Mouse (Mus musculus) induced T-regulatory cell, adult 2 months (primary cell): ENCODE measurements around the gene Brat1.

Source experiments
- DNase-seq: peaks from one replicate; pipeline ENCODE4 v3.0.0-alpha.2; 2012; ENCODE audit warnings: low read depth

Gene Brat1

DNA sequence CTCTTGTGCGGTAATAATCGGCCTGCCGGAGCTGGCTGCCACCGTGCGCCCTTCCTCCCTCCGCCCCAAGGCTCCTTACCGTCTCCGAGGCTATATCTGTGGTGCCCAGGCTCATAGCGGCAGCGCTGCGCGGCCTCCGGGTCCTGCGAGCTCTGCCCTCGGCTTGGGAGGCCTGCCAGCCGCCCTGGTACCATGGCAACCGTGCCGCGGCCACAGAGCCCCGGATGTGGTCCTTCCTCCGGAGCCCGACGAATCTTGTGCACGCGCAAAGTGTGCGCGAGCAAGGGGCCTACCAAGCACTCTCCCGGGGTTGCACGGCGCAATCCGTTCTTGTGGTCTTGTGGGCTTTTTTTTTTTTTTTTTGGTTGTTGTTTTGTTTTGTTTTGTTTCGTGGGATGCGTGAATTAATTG lies 2.7 kb upstream of the Brat1 start, which contains the start of gene Iqce:
Iqce (minus strand) TSS at position 276 of the 411 bp plus-strand sequence.
- peak; percentile 95 for DNase-seq

DNA sequence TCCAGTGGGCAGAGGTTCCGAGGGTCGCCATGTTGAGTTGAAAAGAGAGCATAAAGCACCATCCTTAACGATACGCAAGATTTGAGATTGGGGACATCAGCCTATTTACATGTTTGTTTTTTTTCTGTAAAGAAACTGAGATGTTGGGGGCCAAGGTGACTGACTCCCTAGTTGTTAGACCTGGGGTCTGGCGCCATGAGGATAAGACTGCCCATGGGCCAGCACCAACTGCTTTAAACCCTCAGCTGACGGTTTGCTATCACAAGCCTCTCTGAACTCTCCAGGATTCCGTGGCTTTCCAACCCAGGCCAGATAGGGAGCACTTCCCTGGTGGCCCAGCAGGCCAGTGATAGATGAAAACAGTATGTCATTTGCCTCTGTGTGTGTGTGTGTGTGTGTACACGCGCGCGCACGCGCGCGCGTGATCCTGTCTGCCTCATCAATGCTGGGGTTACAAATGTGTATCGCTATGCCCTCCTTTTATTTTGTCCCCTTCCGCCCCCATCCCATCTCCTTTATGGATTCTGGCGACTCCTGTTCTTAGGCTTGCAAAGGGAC lies 2.1 kb upstream of the Brat1 start:
- DNase-seq = no peak

DNA sequence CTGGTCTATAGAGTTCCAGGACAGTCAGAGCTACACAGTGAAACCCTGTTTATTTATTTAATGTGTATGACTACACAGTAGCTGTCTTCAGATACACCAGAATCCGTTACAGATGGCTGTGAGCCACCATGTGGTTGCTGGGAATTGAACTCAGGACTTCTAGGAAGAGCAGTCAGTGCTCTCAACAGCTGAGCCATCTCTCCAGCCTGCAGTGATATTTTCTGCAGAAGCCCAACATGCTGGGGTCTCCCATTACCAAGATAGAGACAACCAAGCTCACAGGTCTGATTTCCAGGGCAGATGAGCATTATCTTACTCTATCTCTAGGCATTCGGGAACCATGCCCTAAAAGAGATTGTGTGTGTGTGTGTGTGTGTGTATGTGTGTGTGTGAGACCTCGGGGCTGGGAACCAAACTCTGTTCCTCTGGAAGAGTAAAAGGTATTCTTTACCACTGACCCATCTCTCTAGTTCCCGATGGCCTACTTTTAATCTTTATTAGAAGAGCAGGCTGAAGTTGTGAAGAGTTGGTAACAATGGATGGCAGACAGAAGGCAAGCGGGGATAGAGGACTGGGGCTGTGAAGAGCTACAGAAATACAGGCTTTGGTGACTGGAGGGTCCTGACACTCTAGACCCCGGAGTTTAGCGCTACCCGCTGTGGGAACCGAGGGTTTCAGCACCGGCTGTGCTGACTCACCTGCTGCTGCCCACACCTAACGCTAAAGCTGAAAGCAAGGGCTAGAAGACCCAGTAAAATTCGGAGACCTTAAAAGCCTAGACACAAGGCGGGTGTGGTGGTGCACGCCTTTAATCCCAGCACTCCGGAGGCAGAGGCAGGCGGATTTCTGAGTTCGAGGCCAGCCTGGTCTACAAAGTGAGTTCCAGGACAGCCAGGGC lies 1.1 kb upstream of the Brat1 start:
- peak; percentile 70 for DNase-seq

DNA sequence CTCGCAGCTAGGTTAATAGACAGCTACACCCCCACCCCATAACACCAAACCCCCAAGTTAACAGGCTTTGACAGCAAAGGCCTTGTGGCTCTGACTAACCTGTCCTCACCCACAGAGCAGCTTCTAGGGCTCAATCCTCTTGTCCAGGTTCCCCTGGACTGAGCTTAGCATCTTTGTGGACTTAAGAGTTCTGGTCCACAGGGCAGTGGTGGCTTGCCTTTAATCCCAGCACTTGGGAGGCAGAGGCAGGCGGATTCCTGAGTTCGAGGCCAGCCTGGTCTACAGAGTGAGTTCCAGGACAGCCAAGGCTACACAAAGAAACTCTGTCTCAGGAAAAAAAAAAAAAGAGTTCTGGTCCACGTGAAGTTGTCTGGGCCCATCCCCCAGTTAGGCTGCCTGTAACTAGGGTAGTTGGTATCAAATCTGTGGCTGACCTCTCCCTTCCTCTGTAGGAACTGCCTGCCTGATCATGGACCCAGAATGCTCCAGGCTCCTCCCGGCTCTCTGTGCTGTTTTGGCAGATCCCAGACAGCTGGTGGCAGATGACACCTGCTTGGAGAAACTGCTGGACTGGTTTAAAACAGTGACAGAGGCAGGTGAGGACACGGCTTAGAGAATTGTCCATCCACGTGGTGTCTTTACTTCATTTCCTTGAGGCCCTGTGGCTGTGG lies 825 bp downstream of the Brat1 start:
- DNase-seq = peak; percentile 29

DNA sequence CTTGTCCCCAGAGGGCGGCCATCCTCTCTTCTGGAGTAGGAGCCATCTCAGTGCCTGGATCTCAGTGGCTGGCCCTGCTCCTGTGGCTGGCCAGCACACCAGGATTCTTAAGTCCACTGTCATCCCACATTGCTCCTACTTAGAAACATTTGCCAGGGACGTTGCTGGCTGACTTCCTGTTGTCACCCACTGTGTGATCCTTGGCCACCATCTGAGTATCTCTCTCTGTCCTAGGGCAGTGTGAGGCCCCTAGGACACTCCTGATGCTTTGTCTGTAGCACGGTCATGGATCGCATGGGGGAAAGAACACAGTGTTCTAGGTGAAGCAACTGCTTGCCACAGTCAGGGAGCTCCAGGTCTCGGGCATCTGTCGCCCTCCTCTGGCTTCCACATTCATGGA lies 5.5 kb downstream of the Brat1 start:
- DNase-seq = no peak

DNA sequence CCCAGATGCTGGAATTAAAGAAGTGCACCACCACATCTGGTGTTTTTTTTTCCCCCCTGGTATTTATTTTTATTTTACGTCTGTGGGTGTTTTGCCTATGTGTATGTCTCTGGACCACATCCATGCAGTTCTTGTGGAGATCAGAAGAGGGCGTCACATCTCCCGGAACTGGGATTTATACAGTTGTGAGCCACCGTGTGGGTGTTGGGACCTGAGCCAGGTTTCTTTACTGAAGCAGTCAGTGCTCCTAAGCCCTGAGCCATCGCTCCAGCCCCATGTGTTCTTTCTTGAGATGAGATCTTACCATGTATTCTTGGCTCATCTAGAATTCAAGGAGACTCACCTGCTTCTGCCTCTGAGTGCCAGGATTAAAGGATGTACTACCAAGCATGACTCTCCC lies 6.2 kb downstream of the Brat1 start:
- DNase-seq = no peak

DNA sequence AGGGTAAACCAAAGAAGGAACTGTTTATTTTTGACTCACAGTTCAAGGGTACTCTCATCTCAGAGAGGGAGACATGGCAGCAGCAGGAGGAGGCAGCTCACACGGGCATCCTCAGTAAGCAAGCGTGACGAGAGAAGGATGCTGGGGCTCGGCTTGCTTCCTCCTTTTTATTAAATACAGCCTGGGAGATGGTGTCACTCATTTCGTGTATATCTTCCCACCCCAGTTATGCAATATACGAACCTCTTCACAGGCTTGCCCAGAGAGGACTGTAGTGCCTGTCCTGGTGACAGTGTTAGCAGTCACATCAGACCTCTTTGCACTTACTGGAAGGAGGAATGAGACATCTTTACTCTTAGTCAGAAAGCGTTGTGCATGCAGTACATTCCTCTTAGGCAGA lies 16.0 kb downstream of the Brat1 start:
- DNase-seq = no peak

DNA sequence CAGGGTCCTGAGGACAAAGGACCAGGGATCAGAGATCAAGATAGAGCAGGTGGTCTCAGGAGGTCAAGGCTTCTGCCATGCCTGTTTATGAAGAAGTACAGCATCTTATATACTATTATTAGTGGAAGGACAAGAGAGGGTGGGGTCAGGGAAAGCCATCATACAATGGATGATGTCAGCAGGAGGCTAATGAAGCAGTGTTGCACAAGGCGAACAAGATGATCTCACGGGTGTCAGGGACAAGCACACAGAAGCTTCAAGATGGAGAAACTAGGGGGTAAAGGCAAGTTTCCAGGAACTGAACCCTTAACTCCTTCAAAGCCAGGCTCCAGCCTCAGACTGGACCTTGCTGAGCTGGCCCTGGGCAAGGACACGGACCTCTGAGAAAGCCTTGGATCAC lies 17.3 kb downstream of the Brat1 start:
- no peak for DNase-seq

DNA sequence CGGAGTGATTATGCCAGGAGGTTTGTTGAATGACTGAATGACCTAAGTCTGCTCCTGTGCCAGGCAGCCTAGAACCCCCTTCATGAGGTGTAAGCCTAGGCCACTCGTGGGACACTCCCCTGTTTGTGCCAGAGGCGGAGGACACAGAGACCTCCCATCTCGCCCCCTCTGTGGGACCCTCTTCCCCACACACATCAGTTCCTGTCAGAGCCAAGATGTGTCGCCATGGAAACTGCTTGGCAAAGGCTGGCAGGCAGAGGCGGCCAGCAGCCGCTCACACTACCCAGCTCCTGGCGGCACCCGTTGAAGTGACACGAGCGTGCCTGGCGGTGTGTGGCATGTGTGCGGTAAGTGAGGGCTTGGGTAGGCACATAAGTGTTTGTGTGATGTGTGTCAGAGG lies 19.0 kb downstream of the Brat1 start, which contains the start of gene Amz1:
Amz1 (plus strand) TSS at position 306 of the 400 bp plus-strand sequence.
- no peak for DNase-seq

DNA sequence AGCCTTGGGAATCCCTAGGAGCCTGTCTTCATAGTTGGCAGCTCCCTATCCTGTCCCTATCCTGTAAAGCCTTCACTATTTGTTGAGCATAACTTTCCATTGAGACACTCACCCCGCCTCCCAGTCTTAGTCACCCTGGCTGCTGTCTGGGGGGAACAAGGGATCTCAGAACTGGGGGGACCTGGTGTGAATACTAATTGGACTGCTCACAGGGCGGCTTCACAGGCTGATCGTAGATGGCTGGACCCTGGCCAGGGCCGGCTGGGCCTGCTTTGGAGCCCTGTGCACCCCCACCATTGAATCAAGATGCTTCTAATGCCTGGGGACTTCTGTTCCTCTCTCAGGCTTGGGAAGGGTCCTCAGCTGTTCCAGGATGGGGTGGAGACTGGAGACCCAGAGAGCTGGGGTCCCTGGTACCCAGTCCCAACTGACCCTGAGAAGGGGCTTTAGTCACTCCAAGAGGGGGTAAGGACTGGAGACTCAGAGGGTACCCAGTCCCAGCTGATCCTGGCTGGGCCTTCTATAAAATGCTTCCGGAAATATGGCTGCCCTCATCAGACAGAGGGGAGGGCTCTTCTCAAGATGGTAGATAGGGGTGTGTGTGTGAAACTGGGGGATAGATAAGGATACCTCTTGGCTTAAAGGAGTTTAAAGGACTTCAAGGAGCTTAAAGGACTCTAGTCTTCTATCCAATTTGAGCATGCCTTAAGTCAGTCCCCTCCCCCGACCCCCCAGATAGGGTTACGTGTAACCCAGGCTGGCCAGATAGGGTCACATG lies 21.4 kb downstream of the Brat1 start:
- no peak for DNase-seq

DNA sequence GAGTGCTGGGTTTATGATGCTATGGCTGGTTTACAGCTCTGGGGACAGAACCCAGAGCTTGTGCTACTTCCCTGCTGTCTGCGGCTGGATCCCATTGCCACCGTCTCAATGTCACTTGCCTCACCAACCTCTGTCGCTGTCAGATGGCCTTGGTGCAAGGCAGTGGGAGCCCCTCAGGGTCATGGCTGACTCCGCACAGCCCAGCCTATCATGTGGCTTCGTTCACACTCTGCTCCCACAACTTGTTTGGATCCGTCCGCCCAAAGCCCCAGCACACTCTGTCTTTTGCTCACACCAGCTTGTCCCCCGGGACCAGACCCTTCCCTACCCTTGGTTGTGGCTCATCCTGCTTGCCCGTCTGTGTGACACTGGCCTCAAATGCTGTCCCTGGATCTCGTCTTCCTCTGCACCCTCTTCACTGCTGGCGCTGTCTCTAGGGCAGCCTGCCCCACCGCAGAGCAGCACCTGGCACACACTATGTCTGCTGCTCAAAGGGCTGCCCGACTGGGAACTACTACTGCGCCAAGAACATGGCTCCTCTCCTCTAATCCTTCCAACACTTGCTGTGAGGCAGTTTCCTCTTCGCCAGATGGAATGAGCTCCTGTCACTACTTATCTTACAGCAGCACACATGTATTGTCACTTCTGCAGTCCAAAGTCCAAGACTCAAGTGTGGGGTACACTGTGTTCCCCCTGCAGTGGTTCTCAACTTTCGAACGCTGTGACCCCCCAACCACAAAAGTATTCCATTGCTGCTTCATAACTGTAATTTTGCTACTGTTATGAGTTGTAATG lies 22.3 kb downstream of the Brat1 start:
- DNase-seq = no peak

DNA sequence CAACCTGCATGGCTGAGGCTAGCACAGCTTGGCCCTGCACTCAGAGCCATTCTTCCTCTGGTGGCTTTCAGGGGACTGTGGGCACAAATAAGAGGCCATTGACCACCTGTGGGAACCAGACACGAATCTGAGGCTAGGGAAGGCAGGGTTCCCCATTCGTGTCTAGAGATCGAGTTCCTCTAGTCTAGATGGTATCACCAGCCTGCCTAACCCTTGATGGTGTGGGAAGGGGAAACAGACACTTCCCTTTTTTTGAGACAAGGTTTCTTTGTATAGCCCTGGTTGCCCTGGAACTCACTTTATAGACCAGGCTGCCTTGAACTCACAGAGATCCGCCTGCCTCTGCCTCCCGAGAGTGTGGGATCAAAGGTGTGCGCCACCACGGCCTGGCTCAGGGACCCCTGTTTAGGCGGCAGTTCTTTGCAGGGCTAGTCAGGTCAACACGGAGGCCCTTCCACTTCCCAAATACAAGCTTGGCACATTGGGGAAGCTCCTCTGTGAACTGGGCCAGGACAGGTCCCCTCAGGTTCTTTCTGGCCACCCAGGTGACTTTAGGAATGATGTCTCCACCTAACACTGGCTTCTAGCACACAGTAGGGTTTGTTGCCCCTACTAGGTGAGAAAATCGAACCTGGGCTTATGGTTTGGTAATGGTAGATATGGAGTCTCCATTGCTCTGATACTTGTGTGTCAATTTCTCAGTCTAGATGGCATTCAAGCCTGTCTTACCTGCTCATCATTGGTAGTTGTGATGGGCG lies 26.4 kb downstream of the Brat1 start:
- DNase-seq = no peak

DNA sequence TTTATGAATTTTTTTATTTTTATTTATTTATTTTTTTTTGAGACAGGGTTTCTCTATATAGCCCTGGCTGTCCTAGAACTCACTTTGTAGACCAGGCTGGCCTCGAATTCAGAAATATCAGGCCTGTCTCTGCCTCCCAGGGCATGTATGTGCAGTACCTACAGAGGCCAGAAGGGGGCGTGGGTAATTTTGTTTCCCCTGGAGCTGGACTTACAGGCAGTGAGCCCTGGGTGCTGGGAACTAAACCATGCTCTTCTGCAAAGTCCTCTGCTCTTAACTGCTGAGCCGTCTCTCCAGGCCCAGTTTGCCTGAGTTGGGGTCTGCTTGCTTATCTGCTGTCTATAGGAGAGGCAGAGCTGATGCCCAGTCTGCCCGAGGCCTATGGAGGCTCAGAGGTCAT lies 27.4 kb downstream of the Brat1 start:
- peak; percentile 67 for DNase-seq

DNA sequence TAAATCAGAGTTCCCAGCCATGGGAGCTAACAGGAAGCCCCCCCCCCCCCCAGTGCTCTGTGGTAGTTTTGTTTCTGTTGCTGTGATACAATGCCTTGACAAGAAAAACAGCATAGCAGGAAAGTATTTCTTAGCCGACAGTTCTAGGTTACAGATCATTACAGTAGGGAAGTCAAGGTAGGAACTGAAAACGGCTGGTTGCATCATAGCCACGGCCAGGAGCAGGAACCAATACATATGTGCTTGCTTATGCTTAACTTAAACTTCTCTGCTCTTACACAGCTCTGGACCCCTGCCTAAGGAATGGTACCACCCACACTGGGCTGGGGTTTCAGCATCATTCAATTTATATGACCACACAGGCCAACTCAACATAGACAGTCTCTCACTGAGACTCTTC lies 28.5 kb downstream of the Brat1 start:
- no peak for DNase-seq

DNA sequence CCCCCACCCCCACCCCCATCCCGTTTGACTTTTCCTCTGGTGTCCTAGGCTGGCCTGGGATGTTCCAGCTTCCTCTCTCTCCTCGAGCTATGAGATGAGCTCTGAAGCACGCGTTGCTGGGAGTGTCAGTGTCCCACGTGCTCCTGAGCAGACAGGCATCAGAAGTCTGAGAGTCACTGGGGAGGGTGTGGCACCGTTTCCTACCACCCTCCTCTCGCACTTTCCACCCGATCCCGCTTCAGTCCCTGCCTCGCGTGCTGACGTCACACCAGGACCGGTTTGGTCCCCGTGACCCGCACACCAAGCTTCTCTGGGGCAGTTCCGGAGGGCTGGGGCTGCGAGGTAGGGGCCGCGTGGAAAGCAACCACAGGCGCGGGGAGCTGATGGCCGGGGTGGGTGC lies 30.5 kb downstream of the Brat1 start:
- DNase-seq = peak; percentile 65

DNA sequence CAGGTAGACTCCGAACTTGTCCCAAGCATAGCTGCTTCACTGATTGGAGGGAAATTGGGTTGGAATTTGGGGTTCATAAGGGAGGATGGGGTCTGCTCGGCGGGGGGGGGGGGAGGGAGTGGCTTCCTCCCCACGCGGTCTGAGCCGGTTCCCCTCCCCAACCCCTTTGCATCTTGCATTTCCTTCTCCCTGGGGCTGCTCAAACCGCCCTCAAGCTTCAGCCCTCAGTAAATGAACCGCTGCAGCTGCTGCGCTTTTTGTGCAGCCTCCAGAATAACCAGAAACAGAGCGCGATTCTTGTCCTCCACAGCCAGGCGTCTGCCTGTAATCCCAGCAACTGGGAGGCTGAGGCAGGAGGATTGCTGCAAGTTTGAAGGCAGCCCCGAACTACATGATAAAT lies 31.4 kb downstream of the Brat1 start:
- peak; percentile 37 for DNase-seq

DNA sequence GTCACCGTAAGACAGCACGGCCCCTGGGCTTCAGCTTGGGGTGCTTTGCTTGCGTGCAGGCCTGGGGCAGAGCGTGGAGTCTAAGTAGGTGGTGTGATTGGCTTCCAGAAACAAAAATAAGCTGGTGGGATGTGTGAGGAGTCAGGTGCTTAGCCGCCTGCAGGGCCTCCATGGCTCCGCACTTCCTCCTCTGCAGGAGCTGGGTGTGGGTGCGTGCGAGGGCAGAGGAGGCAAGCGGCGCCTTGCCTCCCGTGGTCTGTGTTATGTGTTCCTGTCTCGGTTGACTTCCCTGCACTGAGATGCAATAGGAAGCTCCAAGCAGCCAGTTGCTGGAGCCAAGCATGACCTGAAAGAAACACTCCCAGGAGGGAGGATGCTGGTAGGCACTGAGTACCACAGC lies 35.0 kb downstream of the Brat1 start:
- DNase-seq = no peak

DNA sequence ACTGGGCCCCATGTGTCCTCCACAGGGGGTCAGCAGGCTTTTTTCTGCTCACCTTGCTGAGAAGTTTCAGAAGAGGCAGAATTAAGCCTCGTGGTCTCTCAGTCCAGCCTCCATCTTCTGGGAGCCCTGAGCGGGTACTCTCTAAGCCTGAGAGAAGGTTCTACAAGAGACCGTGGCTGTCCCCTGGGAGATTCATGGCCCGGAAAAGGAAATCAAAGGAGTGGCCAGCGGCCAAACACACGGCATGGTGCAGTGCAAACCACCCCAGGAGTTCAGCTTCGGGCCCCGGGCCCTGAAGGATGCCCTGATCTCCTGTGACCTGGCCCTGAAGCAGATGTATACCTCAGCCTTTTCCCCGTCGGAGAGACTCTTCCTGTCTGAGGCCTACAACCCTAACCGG lies 36.2 kb downstream of the Brat1 start:
- no peak for DNase-seq

DNA sequence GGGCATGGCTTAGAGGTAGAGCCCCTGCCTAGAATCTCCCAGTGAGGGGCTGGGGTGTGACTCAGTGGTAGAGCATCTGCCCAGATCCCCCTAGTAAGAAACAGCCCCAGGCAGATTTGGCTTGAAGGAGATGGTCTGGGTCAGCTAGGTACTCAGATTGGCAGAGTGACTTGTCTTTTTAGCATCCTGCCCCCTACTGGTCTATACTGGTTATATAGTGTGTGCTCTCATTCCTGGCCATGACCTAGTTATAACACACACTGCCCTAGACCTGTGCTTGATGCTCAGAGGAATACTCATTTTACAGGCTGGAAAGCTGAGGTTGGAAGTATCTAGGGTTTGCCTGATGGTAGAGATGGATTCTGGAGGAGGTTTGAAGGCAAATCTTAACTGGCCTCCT lies 37.1 kb downstream of the Brat1 start:
- peak; percentile 50 for DNase-seq

DNA sequence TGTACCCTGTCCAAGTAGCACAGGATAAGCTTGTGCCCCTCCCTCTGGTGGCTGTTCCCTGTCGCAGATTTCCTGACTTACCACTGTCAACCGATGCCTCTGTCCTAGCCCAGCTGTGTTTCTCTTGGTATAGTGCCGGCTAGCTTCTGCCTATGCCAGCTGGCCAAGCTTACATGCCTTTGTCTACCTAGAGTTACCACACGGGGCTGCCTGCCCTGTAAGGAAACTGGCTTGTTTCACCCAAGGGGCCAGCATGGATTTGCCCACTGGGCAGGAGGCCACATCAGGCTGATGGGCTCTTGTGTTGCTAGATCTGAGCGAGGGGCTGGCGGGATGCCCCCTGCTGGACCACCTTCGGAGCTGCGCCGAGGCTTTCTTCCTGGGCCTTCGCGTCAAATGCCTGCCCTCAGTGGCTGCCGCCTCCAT lies 38.9 kb downstream of the Brat1 start:
- no peak for DNase-seq

DNA sequence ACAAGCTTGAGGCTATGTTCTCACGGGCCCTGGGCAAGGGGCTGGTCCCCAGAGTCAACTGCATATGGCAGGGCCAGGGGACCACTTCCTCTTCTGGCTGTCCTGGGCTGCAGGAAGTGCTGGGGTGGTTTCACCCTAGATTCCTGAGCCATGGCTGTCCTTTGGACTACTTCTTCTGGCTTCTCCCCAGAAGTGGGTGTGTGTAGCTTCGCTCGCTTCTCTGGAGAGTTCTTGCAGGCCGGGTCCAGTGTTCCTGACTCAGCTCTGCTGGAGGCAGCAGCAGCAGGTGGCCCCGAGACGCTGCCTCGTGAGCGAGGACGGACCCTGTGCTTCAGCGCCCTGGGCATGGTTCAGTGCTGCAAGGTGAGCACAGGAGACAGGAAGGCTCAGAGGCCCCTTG lies 43.6 kb downstream of the Brat1 start:
- no peak for DNase-seq
